Mouse (Mus musculus) limb, embryonic 11.5 days (tissue): ENCODE data around the gene Rho. TPM values are rescaled to one million over a fixed set of nuclear protein-coding genes. Genes with fewer than 3 reads are reported as not detected.

Experiments
- ATAC-seq: fragments of 200-750 bp; cut with Nextera tagmentation; 2 replicates; pipeline ENCODE4 v1.8.0; 2017; ENCODE audit warnings: low read depth; ENCODE audit not compliant: insufficient number of reproducible peaks, low FRiP score, low TSS enrichment
- DNase-seq: peaks from one replicate; pipeline ENCODE4 v3.0.0-alpha.2; 2015; ENCODE audit warnings: low spot score
- H3K27ac ChIP-seq: fragments of 300-500 bp; sonication (generic); replicated peaks from 2 replicates; pipeline ENCODE4 v1.5.1; 2014; ENCODE audit warnings: low read depth, mild to moderate bottlenecking, low read length
- H3K27me3 ChIP-seq: fragments of 300-500 bp; sonication (generic); 2 replicates; pipeline ENCODE4 v1.6.1; 2014; ENCODE audit warnings: mild to moderate bottlenecking, low read length, mixed read lengths; ENCODE audit not compliant: control insufficient read depth, insufficient read depth
- H3K36me3 ChIP-seq: fragments of 300-500 bp; sonication (generic); 2 replicates; pipeline ENCODE4 v1.6.1; 2014; ENCODE audit warnings: mild to moderate bottlenecking, low read length, moderate library complexity, mixed read lengths; ENCODE audit not compliant: control insufficient read depth, insufficient read depth
- H3K4me1 ChIP-seq: fragments of 300-500 bp; sonication (generic); 2 replicates; pipeline ENCODE4 v1.6.1; 2014; ENCODE audit warnings: low read length, mixed read lengths; ENCODE audit not compliant: control insufficient read depth, insufficient read depth
- H3K4me2 ChIP-seq: fragments of 300-500 bp; sonication (generic); 2 replicates; pipeline ENCODE4 v1.6.1; 2014; ENCODE audit warnings: low read depth, mild to moderate bottlenecking, moderate library complexity; ENCODE audit not compliant: severe bottlenecking
- H3K4me3 ChIP-seq: fragments of 300-500 bp; sonication (generic); 2 replicates; pipeline ENCODE4 v1.5.1; 2014; ENCODE audit warnings: low read depth, low read length
- H3K9ac ChIP-seq: fragments of 300-500 bp; sonication (generic); 2 replicates; pipeline ENCODE4 v1.6.1; 2014; ENCODE audit warnings: mild to moderate bottlenecking, low read length
- H3K9me3 ChIP-seq: fragments of 300-500 bp; sonication (generic); 2 replicates; pipeline ENCODE4 v1.6.1; 2016; ENCODE audit warnings: low read length; ENCODE audit not compliant: control insufficient read depth
- WGBS: fragments of 180-500 bp; shearing (Covaris S2); extraction: QIAGEN DNeasy Blood & Tissue Kit; methylation state at CpG from one replicate; pipeline ENCODE4 v1.1.7; 2014; 5-methylcytosine and 5-hydroxymethylcytosine counted together
- polyA plus RNA-seq: library from polyadenylated mRNA; unstranded; fragments of >200 nt; fragmentation: Nextera tagmentation; extraction: Ambion mirVana; gene quantifications from 2 replicates; pipeline ENCODE4 v1.2.1, GENCODE M21; 2014

Gene Rho
- 0.03 TPM in 1 of 2 replicates, not detected in the other for polyA plus RNA-seq

- H3K4me2 ChIP-seq, result no peak within 1 kb of the TSS
- H3K9me3 ChIP-seq, result no peaks in the 10 kb centered on the region
- H3K27me3 ChIP-seq, result no peaks in the 10 kb centered on the region
- no peak within 1 kb of the TSS for H3K4me3 ChIP-seq
- ATAC-seq, result no peak
- WGBS, result 83% methylated on average over 14 of the region's 14 CpGs
- no peaks in the 10 kb centered on the region; the same call in 1 of the 2 replicates for H3K36me3 ChIP-seq
- no peak for DNase-seq
- H3K9ac ChIP-seq, result no peak within 1 kb of the TSS
- no peak within 1 kb of the TSS for H3K27ac ChIP-seq
- peaks cover 10% of the 10 kb centered on the region; the same call in 1 of the 2 replicates for H3K4me1 ChIP-seq
Measured at GRCm38 (mm10) chr6:115931639-115932038, at the start of gene Rho. Gene Rho (plus strand): TSS chr6:115931748.

- Histone ChIP-seq H3K27ac (no peak overlapping the region), H3K9me3 (peaks cover 4% of the 10 kb centered on the region; the same call in 1 of the 2 replicates), H3K4me2 (no peak overlapping the region), H3K36me3 (peaks cover 2% of the 10 kb centered on the region; the same call in 1 of the 2 replicates), H3K9ac (no peak overlapping the region), H3K4me1 (no peaks in the 10 kb centered on the region), H3K27me3 (no peaks in the 10 kb centered on the region), H3K4me3 (no peak overlapping the region)
- DNase-seq, result no peak
- ATAC-seq, result no peak
Measured at GRCm38 (mm10) chr6:115884018-115884417, 47.5 kb upstream of the Rho start.

GRCm38 (mm10) chr6:115886894-115887293 is 44.7 kb upstream of the Rho start:
- H3K27ac ChIP-seq, result no peak overlapping the region
- no peak for ATAC-seq
- WGBS, result 55% methylated on average over 4 of the region's 4 CpGs

GRCm38 (mm10) chr6:115888296-115888695 is 43.3 kb upstream of the Rho start:
- peak; percentile 51 for DNase-seq
- WGBS, result 95% methylated on average over 3 of the region's 3 CpGs
- Histone ChIP-seq H3K9ac (no peak overlapping the region), H3K27ac (no peak overlapping the region), H3K4me3 (no peak overlapping the region), H3K4me2 (no peak overlapping the region), H3K27me3 (no peaks in the 10 kb centered on the region), H3K4me1 (no peaks in the 10 kb centered on the region), H3K36me3 (peaks cover 2% of the 10 kb centered on the region; the same call in 1 of the 2 replicates), H3K9me3 (peaks cover 4% of the 10 kb centered on the region; the same call in 1 of the 2 replicates)
- ATAC-seq, result no peak

More at GRCm38 (mm10) chr6:115886894-115887293, 44.7 kb upstream of the Rho start:
- peaks cover 2% of the 10 kb centered on the region; the same call in 1 of the 2 replicates for H3K36me3 ChIP-seq
- H3K9ac ChIP-seq, result no peak overlapping the region
- H3K4me2 ChIP-seq, result no peak overlapping the region
- no peaks in the 10 kb centered on the region for H3K27me3 ChIP-seq
- no peak for DNase-seq
- H3K9me3 ChIP-seq, result peaks cover 4% of the 10 kb centered on the region; the same call in 1 of the 2 replicates
- H3K4me3 ChIP-seq, result no peak overlapping the region
- no peaks in the 10 kb centered on the region for H3K4me1 ChIP-seq

- Histone ChIP-seq H3K4me2 (no peak overlapping the region), H3K9me3 (peaks cover 4% of the 10 kb centered on the region; the same call in 1 of the 2 replicates), H3K9ac (no peak overlapping the region), H3K4me1 (no peaks in the 10 kb centered on the region), H3K27ac (no peak overlapping the region), H3K36me3 (peaks cover 2% of the 10 kb centered on the region; the same call in 1 of the 2 replicates), H3K27me3 (no peaks in the 10 kb centered on the region), H3K4me3 (no peak overlapping the region)
- DNase-seq, result no peak
- 87% methylated on average over 8 of the region's 8 CpGs for WGBS
- ATAC-seq, result no peak
Measured at GRCm38 (mm10) chr6:115890601-115891000, 40.9 kb upstream of the Rho start.

- H3K36me3 ChIP-seq, result peaks cover 2% of the 10 kb centered on the region; the same call in 1 of the 2 replicates
- DNase-seq, result no peak
- no peaks in the 10 kb centered on the region for H3K27me3 ChIP-seq
- no peak overlapping the region for H3K4me3 ChIP-seq
- H3K9ac ChIP-seq, result no peak overlapping the region
- H3K4me1 ChIP-seq, result no peaks in the 10 kb centered on the region
- peaks cover 4% of the 10 kb centered on the region; the same call in 1 of the 2 replicates for H3K9me3 ChIP-seq
- no peak for ATAC-seq
- H3K27ac ChIP-seq, result no peak overlapping the region
- H3K4me2 ChIP-seq, result no peak overlapping the region
- 82% methylated on average over 6 of the region's 6 CpGs for WGBS
Measured at GRCm38 (mm10) chr6:115891061-115891460, 40.5 kb upstream of the Rho start.

GRCm38 (mm10) chr6:115891497-115892061 is 40.0 kb upstream of the Rho start:
- H3K27me3 ChIP-seq, result no peaks in the 10 kb centered on the region
- H3K4me2 ChIP-seq, result no peak overlapping the region
- DNase-seq (no peak), ATAC-seq (0 out of 2 replicates have a peak, but pooled peaks have one; percentile 9)
- no peaks in the 10 kb centered on the region for H3K4me1 ChIP-seq
- H3K9ac ChIP-seq, result no peak overlapping the region
- 91% methylated on average over 8 of the region's 8 CpGs for WGBS
- H3K9me3 ChIP-seq, result peaks cover 4% of the 10 kb centered on the region; the same call in 1 of the 2 replicates
- no peak overlapping the region for H3K4me3 ChIP-seq
- H3K36me3 ChIP-seq, result peaks cover 2% of the 10 kb centered on the region; the same call in 1 of the 2 replicates
- H3K27ac ChIP-seq, result no peak overlapping the region

GRCm38 (mm10) chr6:115892363-115892762 is 39.2 kb upstream of the Rho start:
- ATAC-seq (no peak), DNase-seq (no peak)
- Histone ChIP-seq H3K36me3 (peaks cover 2% of the 10 kb centered on the region; the same call in 1 of the 2 replicates), H3K9ac (no peak overlapping the region), H3K9me3 (peaks cover 4% of the 10 kb centered on the region; the same call in 1 of the 2 replicates), H3K4me2 (no peak overlapping the region), H3K4me3 (no peak overlapping the region), H3K4me1 (no peaks in the 10 kb centered on the region), H3K27me3 (no peaks in the 10 kb centered on the region), H3K27ac (no peak overlapping the region)
- WGBS, result 83% methylated on average over 3 of the region's 3 CpGs
